Mouse (Mus musculus): ENCODE data around the gene Inpp5k.
"Not testable (repeated sequence)": the region's sequence is repeated elsewhere in the genome, so short reads cannot be mapped to it uniquely, and the experiment has no call there.

Inpp5k gene

GRCm38 (mm10) chr11:75677881-75678746 lies 47.3 kb downstream of the Inpp5k start:
- peak; percentile 20 for DNase-seq (ENCODE audit: low read depth, low spot score)

- peak; percentile 99 for DNase-seq (ENCODE audit: low read depth, low spot score)
Measured at GRCm38 (mm10) chr11:75678747-75679438, 48.1 kb downstream of the Inpp5k start, which contains the start of gene Crk. TSS of gene Crk (plus strand) at chr11:75679259.

- peak; percentile 73 for DNase-seq (ENCODE audit: low read depth, low spot score)
Measured at GRCm38 (mm10) chr11:75679439-75680171, 48.8 kb downstream of the Inpp5k start.

GRCm38 (mm10) chr11:75684462-75684861 lies 53.7 kb downstream of the Inpp5k start:
- no peak for DNase-seq (ENCODE audit: low read depth, low spot score)

GRCm38 (mm10) chr11:75684956-75685355 lies 54.2 kb downstream of the Inpp5k start:
- DNase-seq (ENCODE audit: low read depth, low spot score) = no peak

- no peak for DNase-seq (ENCODE audit: low read depth, low spot score)
Measured at GRCm38 (mm10) chr11:75687343-75687993, 56.7 kb downstream of the Inpp5k start.

GRCm38 (mm10) chr11:75688132-75688531 lies 57.3 kb downstream of the Inpp5k start:
- DNase-seq (ENCODE audit: low read depth, low spot score) = no peak

GRCm38 (mm10) chr11:75689977-75690376 lies 59.2 kb downstream of the Inpp5k start:
- DNase-seq (ENCODE audit: low read depth, low spot score) = no peak

GRCm38 (mm10) chr11:75691047-75691446 lies 60.3 kb downstream of the Inpp5k start:
- DNase-seq (ENCODE audit: low read depth, low spot score) = no peak

GRCm38 (mm10) chr11:75693570-75693969 lies 62.8 kb downstream of the Inpp5k start:
- no peak for DNase-seq (ENCODE audit: low read depth, low spot score)

GRCm38 (mm10) chr11:75697464-75697863 lies 66.7 kb downstream of the Inpp5k start:
- DNase-seq (ENCODE audit: low read depth, low spot score) = not testable (repeated sequence)
